Mouse (Mus musculus) layer of hippocampus, adult 6 months (tissue): ENCODE data around the gene Ppp1r14a. TPM values are rescaled to one million over a fixed set of nuclear protein-coding genes. Genes with fewer than 3 reads are reported as not detected.

Source experiments
- long read RNA-seq, 2 experiments: library from polyadenylated mRNA; unstranded; transcript quantifications; one replicate each; pipeline ENCODE4 v2.0.0; 2019 to 2020
- polyA plus RNA-seq: library from polyadenylated mRNA; unstranded; fragments of <200 nt; fragmentation: Nextera tagmentation; gene quantifications from 2 replicates; pipeline ENCODE4 v1.2.3, GENCODE M21; 2021

The Ppp1r14a gene
- polyA plus RNA-seq = 13.6 and 15.6 TPM in 2 replicates
- long read RNA-seq, experiment 1, partial matches to known transcripts = 11 of 16 reads
- long read RNA-seq, experiment 1, other reads (novel, unspliced or antisense) = 1 of 16 reads
- long read RNA-seq, experiment 2, partial matches to known transcripts = 1 of 6 reads
- long read RNA-seq, experiment 2, other reads (novel, unspliced or antisense) = 2 of 6 reads

DNA sequence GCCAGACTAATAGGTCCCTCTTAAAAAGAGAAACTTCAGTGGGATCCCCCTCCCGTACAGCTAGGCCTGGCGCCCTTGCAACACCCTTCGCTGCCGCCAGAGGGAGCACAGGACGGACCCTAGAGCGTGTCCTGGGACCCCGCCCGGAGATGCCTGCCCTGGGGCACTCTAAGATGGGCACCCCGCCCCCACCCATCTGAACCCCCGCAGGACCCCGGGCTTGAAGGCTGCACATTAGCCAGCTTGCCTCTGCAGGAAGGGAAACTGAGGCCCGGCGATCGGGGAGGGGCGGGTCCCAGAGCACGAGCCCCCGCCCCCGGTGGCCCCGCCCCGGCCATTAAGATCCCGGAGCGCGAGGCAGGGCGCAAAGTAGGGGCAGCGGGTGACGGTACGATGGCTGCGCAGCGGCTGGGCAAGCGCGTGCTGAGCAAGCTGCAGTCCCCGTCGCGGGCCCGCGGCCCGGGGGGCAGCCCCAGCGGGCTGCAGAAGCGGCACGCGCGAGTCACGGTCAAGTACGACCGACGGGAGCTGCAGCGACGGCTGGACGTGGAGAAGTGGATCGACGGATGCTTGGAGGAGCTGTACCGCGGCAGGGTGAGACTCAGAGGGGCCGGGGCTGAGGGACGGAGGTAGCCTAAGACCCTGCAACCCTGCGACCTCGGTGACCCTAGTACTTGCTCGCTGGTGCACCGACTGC is at the start of gene Ppp1r14a:
Gene Ppp1r14a, plus strand, starts transcription at position 367 of the 697 bp plus-strand sequence.

DNA sequence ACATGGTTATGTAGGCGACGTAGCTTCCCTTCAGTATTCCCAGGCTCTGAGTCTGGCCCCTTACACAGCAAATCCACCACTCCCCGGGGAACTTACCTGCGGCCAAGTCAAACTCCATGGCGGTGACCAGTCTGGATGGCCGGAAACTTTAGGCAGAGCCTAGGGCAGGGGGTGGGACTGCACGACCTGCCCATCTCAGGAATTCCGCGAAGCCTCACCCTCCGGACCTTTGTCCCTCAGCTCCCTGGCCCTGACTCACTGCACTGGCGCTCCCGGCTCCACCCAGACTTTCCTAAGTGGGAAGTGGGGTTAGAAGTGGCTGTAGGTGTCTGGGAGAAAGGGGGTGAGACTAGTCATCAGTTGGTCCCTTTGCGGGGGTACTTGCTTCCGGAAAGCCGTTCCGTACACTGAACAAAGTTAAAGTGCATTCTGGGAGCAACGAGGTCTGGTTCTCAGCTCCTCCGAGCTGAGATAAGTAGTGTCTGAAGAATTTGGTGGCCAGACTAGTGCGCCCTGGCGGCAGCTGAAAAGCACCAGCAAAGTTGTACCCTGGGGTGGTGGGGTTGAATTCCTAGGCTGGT is 40.8 kb upstream of the Ppp1r14a start, which contains the start of gene 2200002D01Rik:
Gene 2200002D01Rik, minus strand, starts transcription at position 206 of the 581 bp plus-strand sequence.

DNA sequence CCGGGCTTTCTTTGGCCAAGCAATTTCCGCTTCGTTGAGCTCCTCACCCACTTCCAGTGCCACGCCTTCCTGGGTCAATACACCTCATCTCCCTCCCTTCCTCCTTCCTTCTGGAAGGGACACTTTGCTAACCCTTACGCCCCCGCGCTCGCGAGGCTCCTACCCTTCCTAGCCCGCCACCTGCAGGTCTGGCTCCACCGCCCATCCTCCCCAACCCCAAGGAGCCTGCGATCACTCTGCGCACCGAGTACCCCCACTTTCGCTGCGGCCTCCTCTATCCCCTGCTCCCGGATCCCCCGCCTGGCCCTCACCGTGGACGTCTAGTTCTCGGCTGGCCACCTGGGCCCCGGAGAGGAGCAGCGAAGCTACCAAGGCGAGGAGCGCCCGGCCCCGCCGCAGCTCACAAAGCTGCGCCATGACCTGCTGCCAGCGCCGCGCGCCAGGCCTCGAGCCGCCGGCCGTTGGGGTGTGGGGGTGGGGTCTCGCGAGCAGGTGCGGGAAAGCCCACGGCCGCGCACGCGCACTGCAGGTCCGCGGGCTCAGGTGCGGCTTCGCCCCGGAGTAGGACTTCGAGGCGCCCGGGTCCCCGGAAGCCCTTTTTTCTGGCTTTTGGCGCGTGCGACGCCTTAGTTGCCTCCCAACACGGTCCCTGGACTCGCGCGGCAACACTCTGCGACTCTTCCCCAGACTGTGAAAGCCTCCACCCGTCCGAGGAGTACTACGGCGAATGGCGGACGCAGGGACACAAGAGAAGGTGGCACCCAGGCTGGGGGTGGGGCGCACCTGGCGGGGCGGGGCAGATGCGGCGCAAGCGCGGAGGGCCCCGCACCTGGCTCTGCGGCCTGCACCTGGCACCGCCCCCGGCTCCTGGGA is 7.7 kb upstream of the Ppp1r14a start, which contains the start of gene Spint2:
Gene Spint2, minus strand, starts transcription at position 712 of the 873 bp plus-strand sequence.

DNA sequence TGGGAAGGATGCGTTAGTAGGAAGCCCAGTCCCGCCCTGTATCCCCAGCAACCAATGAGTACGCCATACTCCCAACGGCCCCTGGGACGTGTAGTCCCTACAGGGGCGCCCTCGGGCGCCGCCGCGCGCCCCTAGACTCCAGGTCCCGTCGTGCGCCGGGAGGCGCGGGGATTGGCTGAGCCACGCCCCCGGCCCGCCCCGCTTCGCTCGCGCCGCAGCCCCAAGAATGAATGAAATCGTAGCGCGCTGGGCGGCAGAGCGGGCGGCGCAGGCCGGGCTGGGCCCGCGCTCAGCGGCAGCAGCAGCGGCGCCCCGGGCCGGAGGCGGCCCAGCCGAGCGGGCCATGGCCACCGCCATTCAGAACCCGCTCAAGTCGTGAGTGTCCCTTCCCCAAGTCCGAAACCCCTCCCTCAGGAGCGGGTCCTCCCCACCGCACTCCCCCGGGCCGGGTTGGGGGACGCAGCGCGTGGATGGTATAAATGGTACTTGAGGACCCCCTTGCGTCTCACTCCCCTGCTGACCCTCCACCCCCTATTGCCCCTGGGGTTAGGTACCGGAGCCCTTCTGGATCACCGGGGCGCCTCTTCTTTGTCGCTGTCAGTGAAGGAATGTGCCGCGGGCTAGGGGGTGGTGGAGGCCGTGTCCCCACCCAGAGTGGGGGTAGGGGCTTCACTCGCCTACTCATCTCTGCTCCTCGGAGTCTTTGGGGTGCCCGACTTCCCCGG is 14.8 kb downstream of the Ppp1r14a start, which contains the start of gene Dpf1:
Gene Dpf1, plus strand, starts transcription at position 214 of the 725 bp plus-strand sequence.

Other genes starting within 250 kb of the Ppp1r14a start
- gene Ryr1, start 164.1 kb upstream of the Ppp1r14a start, polyA plus RNA-seq = 2.2 and 2.4 TPM in 2 replicates
- 0.08 and 0.52 TPM in 2 replicates for gene Rasgrp4, start 154.5 kb upstream of the Ppp1r14a start, polyA plus RNA-seq
- 60.6 and 63.0 TPM in 2 replicates for gene Fam98c, start 133.1 kb upstream of the Ppp1r14a start, polyA plus RNA-seq
- gene Ggn, start 119.1 kb upstream of the Ppp1r14a start, polyA plus RNA-seq = 0.11 and 0.20 TPM in 2 replicates
- 2.1 and 2.8 TPM in 2 replicates for gene Spred3, start 118.9 kb upstream of the Ppp1r14a start, polyA plus RNA-seq
- 253 and 274 TPM in 2 replicates for gene Psmd8, start 108.6 kb upstream of the Ppp1r14a start, polyA plus RNA-seq
- gene Catsperg1, start 75.3 kb upstream of the Ppp1r14a start, polyA plus RNA-seq = not detected in 2 replicates
- 0.65 and 1.0 TPM in 2 replicates for gene Kcnk6, start 56.8 kb upstream of the Ppp1r14a start, polyA plus RNA-seq
- gene Yif1b, start 51.0 kb upstream of the Ppp1r14a start, polyA plus RNA-seq = 134 and 143 TPM in 2 replicates
- 0.39 and 0.77 TPM in 2 replicates for gene 2200002D01Rik, start 40.8 kb upstream of the Ppp1r14a start, polyA plus RNA-seq
- 38.0 and 89.1 TPM in 2 replicates for gene Spint2, start 7.4 kb upstream of the Ppp1r14a start, polyA plus RNA-seq
- 43.6 and 49.5 TPM in 2 replicates for gene Dpf1, start 14.6 kb downstream of the Ppp1r14a start, polyA plus RNA-seq
- 38.4 and 41.6 TPM in 2 replicates for gene Sipa1l3, start 229.3 kb downstream of the Ppp1r14a start, polyA plus RNA-seq